Mouse (Mus musculus): ENCODE measurements around the gene Asb6. TPM values are rescaled to one million over a fixed set of nuclear protein-coding genes. Genes with fewer than 3 reads are reported as not detected.

The Asb6 gene
- total and polyA plus RNA-seq, 3 experiments = 50.1 to 54.6 TPM; not detected in 1

- H3K27me3 ChIP-seq (ENCODE audit: control insufficient read depth in 1 of 2, insufficient read depth in 2 of 2, low read length in 2 of 2) = no peaks in the 10 kb centered on the region
- no peak within 1 kb of the TSS for H3K27ac ChIP-seq (ENCODE audit: control insufficient read depth, low read depth, low read length)
- H3K9ac ChIP-seq (ENCODE audit: control insufficient read depth, low read depth, low read length, poor library complexity, severe bottlenecking) = no peak within 1 kb of the TSS
- H3K4me1 ChIP-seq (ENCODE audit: control insufficient read depth in 1 of 2, insufficient read depth in 2 of 2, low read length in 2 of 2) = no peaks in the 10 kb centered on the region; a peak in 1 of 4 replicates
- peaks cover 8% of the 10 kb centered on the region for H3K79me2 ChIP-seq (ENCODE audit: control insufficient read depth, insufficient read depth, low read length, poor library complexity)
- H3K36me3 ChIP-seq (ENCODE audit: control insufficient read depth in 1 of 2, insufficient read depth in 2 of 2, low read length in 2 of 2) = no peaks in the 10 kb centered on the region
- no peak within 1 kb of the TSS for H3K4me3 ChIP-seq (ENCODE audit: control insufficient read depth in 1 of 2, insufficient read depth in 1 of 2, low read depth in 2 of 2, low read length in 2 of 2)
- TF ChIP-seq USF2 (IDR thresholded peaks at IDR 0.05; ENCODE audit: borderline replicate concordance in 1 of 2, insufficient read depth in 1 of 2, low read depth in 1 of 2, low read length in 2 of 2) (no peak), MXI1 (IDR thresholded peaks at IDR 0.05; ENCODE audit: low read depth, low read length) (no peak), HCFC1 (IDR thresholded peaks at IDR 0.05; ENCODE audit: low read depth, low read length) (no peak), ELF1 (IDR thresholded peaks at IDR 0.05; ENCODE audit: low read depth, low read length) (no peak), GATA1 (IDR thresholded peaks at IDR 0.05; ENCODE audit: low read depth, low read length) (no peak), MYB (IDR thresholded peaks at IDR 0.05; ENCODE audit: low read depth, low read length) (no peak), USF1 (IDR thresholded peaks at IDR 0.05; ENCODE audit: low read depth, low read length) (no peak), MAZ (IDR thresholded peaks at IDR 0.05; ENCODE audit: low read depth, low read length) (no peak), E2F4 (IDR thresholded peaks at IDR 0.05; ENCODE audit: borderline replicate concordance, low read depth, low read length) (no peak), CHD2 (IDR thresholded peaks at IDR 0.05; ENCODE audit: low read length) (no peak), RAD21 (IDR thresholded peaks at IDR 0.05; ENCODE audit: low read depth, low read length) (no peak)
- H3K9me3 ChIP-seq (replicated peaks; ENCODE audit: insufficient read depth, low read length) = no peaks in the 10 kb centered on the region
- no peak for DNase-seq (ENCODE audit: low read depth, low spot score)
Observed at GRCm38 (mm10) chr2:30803604-30804003, 26.5 kb downstream of the Asb6 start, which contains the start of gene 1700001O22Rik. TSS of gene 1700001O22Rik (minus strand) at chr2:30803661.

- Histone ChIP-seq H3K79me2 (ENCODE audit: control insufficient read depth, insufficient read depth, low read length, poor library complexity) (no peaks in the 10 kb centered on the region), H3K27me3 (ENCODE audit: control insufficient read depth in 1 of 2, insufficient read depth in 2 of 2, low read length in 2 of 2) (no peaks in the 10 kb centered on the region), H3K36me3 (ENCODE audit: control insufficient read depth in 1 of 2, insufficient read depth in 2 of 2, low read length in 2 of 2) (no peaks in the 10 kb centered on the region), H3K27ac (ENCODE audit: control insufficient read depth, low read depth, low read length) (no peak overlapping the region), H3K4me1 (ENCODE audit: control insufficient read depth in 1 of 2, insufficient read depth in 2 of 2, low read length in 2 of 2) (no peaks in the 10 kb centered on the region), H3K9ac (ENCODE audit: control insufficient read depth, low read depth, low read length, poor library complexity, severe bottlenecking) (no peak overlapping the region), H3K4me3 (ENCODE audit: control insufficient read depth in 1 of 2, insufficient read depth in 1 of 2, low read depth in 2 of 2, low read length in 2 of 2) (no peak overlapping the region), H3K9me3 (replicated peaks; ENCODE audit: insufficient read depth, low read length) (no peaks in the 10 kb centered on the region)
- DNase-seq (ENCODE audit: low read depth, low spot score) = no peak
- no peak for TF ChIP-seq UBTF (IDR thresholded peaks at IDR 0.05; ENCODE audit: borderline replicate concordance, insufficient read depth, low read depth, low read length)
- TF ChIP-seq CHD1 (IDR thresholded peaks at IDR 0.05; ENCODE audit: low read depth, low read length) = no peak
- no peak for TF ChIP-seq SIN3A (IDR thresholded peaks at IDR 0.05; ENCODE audit: low read length)
Observed at GRCm38 (mm10) chr2:30801067-30801852, 28.9 kb downstream of the Asb6 start.
